Mouse (Mus musculus) embryonic fibroblast, embryonic 13.5 days (primary cell): Measurements from ENCODE around the gene Btbd16.

Experiments
- CTCF ChIP-seq: IDR thresholded peaks from 2 replicates; pipeline ENCODE4 v1.5.1; 2011; ENCODE audit warnings: mild to moderate bottlenecking, control low read depth, low read length, moderate library complexity, borderline replicate concordance; ENCODE audit not compliant: insufficient read depth
- POLR2A ChIP-seq: IDR thresholded peaks from 2 replicates; pipeline ENCODE4 v1.6.1; 2011; ENCODE audit warnings: low read depth, mild to moderate bottlenecking, control low read depth, low read length, moderate library complexity

GRCm38 (mm10) chr7:130734195-130734787, 39.6 kb upstream of the Btbd16 start:
- TF ChIP-seq POLR2A (no peak), CTCF (no peak)
